Mouse (Mus musculus) heart, postnatal 25 days (tissue): Measurements from ENCODE around the gene Agbl5. TPM values are rescaled to one million over a fixed set of nuclear protein-coding genes. Genes with fewer than 3 reads are reported as not detected.
A peak's percentile ranks its signal among the peaks of the same experiment; 100 is the strongest.
"Not testable (repeated sequence)": the region's sequence is repeated elsewhere in the genome, so short reads cannot be mapped to it uniquely, and the experiment has no call there.

ENCODE experiments used
- DNase-seq: peaks from one replicate; pipeline ENCODE4 v3.0.0; 2022; ENCODE audit warnings: low spot score
- intact Hi-C: fragments of 180-260 bp; cut with DNase I; formaldehyde crosslinking; loops from one replicate; pipeline ENCODE4 v1.15.1; 2025
- total RNA-seq, 2 experiments: library from RNA; stranded (reverse); gene quantifications; 2 replicates each; pipeline ENCODE4 v1.2.3; 2021

The Agbl5 gene
- 1 to 10 TPM; 5.9 to 6.8 TPM for total RNA-seq

- intact Hi-C loops, result loop anchor here (1.0 to 2.0 kb wide), 2 partner anchors 18 kb away; partner anchors contain the start of gene Ost4
- DNase-seq, result peak; percentile 88
These were observed at the start of gene Agbl5 for GRCm38 (mm10) chr5:30888337-30889087. TSS of gene Agbl5 (plus strand) at chr5:30888694.

GRCm38 (mm10) chr5:30839731-30840130 is 48.8 kb upstream of the Agbl5 start:
- intact Hi-C loops, result no loop called here
- DNase-seq, result no peak

GRCm38 (mm10) chr5:30841896-30842295 is 46.6 kb upstream of the Agbl5 start:
- DNase-seq, result no peak
- intact Hi-C loops, result no loop called here

- no peak for DNase-seq
- intact Hi-C loops, result no loop called here
These were observed 38.5 kb upstream of the Agbl5 start for GRCm38 (mm10) chr5:30849891-30850555.

- no peak for DNase-seq
- intact Hi-C loops, result no loop called here
These were observed 38.0 kb upstream of the Agbl5 start for GRCm38 (mm10) chr5:30850556-30850925.

DNA sequence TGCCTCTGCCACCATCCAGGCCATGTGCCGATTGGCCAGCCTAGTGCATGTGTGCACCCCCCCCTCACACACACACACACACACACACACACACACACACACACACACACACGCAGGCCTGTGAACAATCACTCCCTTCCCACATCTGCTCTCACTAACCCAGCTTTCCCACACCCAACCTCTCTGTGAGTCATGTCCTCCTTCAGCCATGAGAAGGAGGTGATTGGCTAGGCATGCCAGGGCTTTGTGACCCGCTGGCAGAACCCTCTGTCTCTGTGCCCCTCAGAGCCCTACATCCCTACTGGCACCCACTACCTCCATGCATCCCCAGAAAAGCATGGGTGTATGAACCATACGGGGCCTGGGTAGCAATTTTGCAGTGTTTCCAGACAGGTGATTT is 35.0 kb upstream of the Agbl5 start:
- no peak for DNase-seq
- intact Hi-C loops, result no loop called here

DNA sequence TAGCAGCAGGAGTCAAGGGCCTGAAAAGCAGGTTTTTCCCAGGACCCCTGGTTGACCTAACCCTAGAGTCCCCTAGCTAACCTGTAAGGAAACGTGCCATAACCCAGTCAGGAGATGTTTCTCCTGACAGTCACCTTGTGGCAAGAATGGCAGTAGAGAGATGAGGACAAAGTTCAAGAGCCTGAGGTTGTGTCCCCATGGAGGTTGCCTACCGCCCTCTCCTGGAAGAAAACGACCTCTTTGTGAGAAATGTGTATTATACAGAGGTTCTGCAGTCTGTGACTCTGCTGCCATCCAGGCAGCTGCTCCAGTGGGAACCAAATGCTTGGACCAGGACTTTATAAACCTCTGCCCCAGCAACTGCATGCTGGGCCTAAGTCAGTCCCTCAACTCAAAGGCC is 32.8 kb upstream of the Agbl5 start:
- intact Hi-C loops, result loop anchor here (5.0 kb wide), 1 partner anchor 48 kb away; no protein-coding TSS in a partner anchor
- DNase-seq, result no peak

DNA sequence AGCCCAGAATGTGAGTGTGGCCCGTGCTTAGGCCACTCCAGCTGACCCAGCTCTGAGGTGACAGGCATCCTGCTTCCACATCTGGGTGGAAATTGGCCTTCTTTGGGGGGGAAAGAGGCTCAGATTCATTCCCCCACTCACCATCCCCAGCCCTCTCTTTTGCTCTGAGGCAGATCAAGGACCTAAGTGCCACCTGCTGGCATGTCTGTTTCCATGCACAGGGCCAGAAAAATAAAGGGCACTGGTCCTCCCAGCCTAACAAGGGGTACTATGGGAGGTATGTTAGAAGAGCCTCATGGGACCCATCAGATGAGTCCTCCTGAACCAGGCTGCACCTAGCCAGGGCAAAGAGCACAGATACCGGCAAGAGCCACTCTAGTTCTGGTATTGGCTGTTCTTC is 32.4 kb upstream of the Agbl5 start:
- intact Hi-C loops, result loop anchor here (5.0 kb wide), 1 partner anchor 49 kb away; no protein-coding TSS in a partner anchor
- no peak for DNase-seq

GRCm38 (mm10) chr5:30863852-30864251 is 24.6 kb upstream of the Agbl5 start:
- DNase-seq, result no peak
- intact Hi-C loops, result no loop called here

DNA sequence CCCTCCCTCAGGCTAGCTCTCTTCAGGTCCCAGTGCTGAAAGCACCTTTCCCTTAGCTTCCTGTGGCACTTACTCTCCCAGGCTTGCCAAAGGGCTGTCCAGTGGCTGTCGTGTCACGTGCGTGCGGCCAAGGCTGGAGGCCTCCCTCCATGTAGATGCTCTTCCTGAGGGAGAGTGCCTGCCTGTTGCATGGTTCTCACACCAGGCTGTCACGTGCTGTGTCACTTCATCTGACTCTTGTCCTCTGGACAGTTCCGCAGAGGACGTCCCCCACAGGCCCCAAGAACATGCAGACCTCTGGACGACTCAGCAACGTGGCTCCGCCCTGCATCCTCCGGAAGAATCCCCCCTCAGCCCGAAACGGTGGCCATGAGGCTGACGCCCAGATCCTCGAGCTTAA is 24.2 kb upstream of the Agbl5 start:
- intact Hi-C loops, result no loop called here
- no peak for DNase-seq

GRCm38 (mm10) chr5:30866871-30867270 is 21.6 kb upstream of the Agbl5 start:
- no peak for DNase-seq
- intact Hi-C loops, result loop anchor here (5.0 kb wide), 1 partner anchor 50 kb away; no protein-coding TSS in a partner anchor

GRCm38 (mm10) chr5:30867712-30868111 is 20.8 kb upstream of the Agbl5 start, which contains the start of gene Tmem214:
TSS of gene Tmem214 (plus strand) at chr5:30868012.
- intact Hi-C loops, result loop anchor here (2.0 to 5.0 kb wide), 2 partner anchors 45 to 50 kb away; partner anchors contain the start of gene Emilin1
- DNase-seq, result no peak

- intact Hi-C loops, result loop anchor here (2.0 to 5.0 kb wide), 2 partner anchors 44 to 52 kb away; partner anchors contain the start of gene Emilin1
- no peak for DNase-seq
These were observed 19.5 kb upstream of the Agbl5 start for GRCm38 (mm10) chr5:30868981-30869380.

DNA sequence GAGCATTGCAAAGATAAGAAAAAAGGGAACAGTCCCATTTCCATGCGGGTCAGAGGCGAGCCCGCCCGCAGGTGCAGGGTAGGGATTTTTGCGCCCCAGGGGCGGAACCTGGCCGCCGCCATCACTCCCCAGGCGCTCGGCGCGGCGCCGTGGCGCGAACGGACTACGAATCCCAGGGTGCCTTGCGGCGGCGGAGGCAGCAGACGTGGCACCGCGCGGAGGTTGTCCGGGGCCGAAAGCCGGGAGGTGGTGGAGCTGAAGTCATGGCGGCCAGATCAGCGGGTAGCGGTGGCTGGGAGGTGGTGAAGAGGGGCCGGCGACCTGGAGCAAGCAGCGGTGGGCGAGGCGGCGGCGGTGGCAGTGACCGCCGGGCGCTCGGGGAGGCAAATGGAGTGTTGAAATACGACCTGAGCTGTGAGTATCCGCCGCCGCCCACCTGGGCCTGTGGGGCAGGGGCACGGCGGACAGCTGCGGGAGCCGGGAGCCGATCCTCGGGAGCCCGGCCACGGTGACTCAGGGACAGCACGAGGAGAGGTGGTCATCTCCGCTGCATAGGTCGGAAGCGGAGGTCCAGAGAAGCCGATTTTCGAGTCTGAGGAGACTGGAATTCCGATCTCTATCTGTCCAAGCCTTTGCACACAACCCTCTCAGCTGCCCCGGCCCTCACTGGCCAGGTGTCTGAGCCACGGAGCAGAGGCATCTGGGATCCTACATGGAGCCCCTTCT is 18.9 kb upstream of the Agbl5 start:
- intact Hi-C loops, result loop anchor here (1.0 to 5.0 kb wide), 3 partner anchors 19 to 52 kb away; partner anchors contain the start of genes Agbl5 and Emilin1
- DNase-seq, result peak; percentile 83

DNA sequence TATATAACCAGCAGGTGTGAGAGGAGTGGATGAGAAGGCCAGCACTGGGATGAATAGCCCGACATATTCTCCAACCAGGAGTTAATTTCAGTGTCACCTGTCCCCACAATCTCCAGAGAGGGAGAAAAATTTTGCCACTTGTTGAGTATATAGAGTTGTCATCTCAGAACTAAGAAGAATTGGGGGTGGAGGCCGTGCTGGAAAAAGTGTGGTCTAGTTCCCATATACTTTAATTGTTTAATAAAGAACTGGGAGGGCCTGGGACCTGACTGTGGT is 18.4 kb upstream of the Agbl5 start:
- intact Hi-C loops, result loop anchor here (1.0 kb wide), 1 partner anchor 18 kb away; the partner anchor contains the start of gene Agbl5
- no peak for DNase-seq

GRCm38 (mm10) chr5:30872574-30872973 is 15.9 kb upstream of the Agbl5 start:
- intact Hi-C loops, result no loop called here
- no peak for DNase-seq

GRCm38 (mm10) chr5:30874365-30874764 is 14.1 kb upstream of the Agbl5 start:
- no peak for DNase-seq
- intact Hi-C loops, result no loop called here

- intact Hi-C loops, result no loop called here
- no peak for DNase-seq
These were observed 9.9 kb upstream of the Agbl5 start for GRCm38 (mm10) chr5:30878616-30879015.

DNA sequence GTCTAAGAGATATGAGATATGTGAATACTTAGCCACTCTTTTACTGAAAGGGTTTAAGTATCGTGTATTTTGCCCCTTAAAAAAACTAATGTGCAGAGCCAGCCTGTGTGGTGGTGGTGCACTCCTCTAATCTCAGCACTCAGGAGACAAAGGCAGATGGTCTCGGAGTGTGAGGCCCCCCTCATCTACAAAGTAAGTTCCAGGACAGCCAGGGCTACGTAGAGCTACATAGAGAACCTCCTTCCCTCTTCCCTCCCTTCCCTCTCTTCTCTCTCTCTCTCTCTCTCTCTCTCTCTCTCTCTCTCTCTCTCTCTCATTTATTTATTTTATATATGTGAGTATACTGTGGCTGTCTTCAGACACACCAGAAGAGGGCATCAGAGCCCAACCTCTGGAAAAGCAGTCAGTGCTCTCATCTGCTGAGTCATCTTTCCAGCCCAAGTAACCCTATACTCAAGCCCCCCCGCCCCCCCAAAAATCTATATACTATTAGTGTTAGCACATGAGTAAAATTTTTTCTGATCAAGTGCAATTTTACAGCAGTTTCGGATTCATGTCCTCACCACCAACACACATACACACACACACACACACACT is 9.0 kb upstream of the Agbl5 start:
- intact Hi-C loops, result no loop called here
- DNase-seq, result no peak

DNA sequence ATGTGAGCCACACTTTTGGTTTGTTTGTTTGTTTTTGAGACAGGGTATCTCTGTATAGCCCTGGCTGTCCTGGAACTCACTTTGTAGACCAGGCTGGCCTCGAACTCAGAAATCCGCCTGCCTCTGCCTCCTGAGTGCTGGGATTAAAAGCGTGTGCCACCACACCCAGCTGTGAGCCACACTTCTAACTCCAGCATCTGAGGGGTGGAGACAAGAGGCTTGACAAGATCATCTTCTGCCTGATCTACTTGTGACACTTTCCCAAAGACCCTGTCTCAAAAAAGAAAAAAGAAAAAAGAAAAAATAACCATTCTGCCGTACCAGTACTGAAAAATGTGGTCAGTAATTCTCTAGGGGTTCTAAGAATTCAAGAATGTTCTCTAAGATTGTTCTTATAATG is 6.7 kb upstream of the Agbl5 start:
- DNase-seq, intact Hi-C loops: not testable (repeated sequence)
